Mouse (Mus musculus) adrenal gland, postnatal 36 days (tissue): ENCODE results near the gene Sh3glb2. TPM values are rescaled to one million over a fixed set of nuclear protein-coding genes. Genes with fewer than 3 reads are reported as not detected.

ENCODE experiments used
- DNase-seq, 2 experiments: peaks; one replicate each; pipeline ENCODE4 v3.0.0; 2021; ENCODE audit warnings: mixed read lengths in 1 of 2
- microRNA-seq: library from miRNA; unstranded; fragments of <30 nt; microRNA quantifications from one replicate; pipeline ENCODE4 v1.2.0, GENCODE M21; 2021
- total RNA-seq, 2 experiments: library from RNA; stranded (reverse); gene quantifications; 2 replicates each; pipeline ENCODE4 v1.2.3; 2021

Sh3glb2 gene
- total RNA-seq, 2 experiments from 2014 or later = 68.2 to 69.5 TPM

DNA sequence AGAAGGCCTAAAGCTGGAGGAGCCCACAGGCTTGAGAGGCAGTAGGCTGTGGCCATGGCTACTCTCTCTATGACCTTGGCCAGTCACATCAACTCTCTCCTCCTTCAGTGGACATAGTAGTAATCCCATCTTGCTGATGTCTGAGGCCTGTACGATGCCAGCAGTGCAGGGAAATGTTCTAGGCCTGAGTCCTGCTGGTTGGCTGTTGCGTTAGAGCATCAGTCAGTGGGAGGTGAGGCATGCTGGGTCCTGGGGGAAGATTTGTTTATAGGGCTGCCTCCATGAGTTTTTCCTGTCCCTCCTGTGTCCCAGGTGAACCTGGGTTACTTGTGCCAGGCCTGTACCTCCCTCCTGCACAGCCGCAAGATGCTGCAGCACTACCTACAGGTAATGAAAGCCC lies 17.1 kb downstream of the Sh3glb2 start:
- no peak for DNase-seq

DNA sequence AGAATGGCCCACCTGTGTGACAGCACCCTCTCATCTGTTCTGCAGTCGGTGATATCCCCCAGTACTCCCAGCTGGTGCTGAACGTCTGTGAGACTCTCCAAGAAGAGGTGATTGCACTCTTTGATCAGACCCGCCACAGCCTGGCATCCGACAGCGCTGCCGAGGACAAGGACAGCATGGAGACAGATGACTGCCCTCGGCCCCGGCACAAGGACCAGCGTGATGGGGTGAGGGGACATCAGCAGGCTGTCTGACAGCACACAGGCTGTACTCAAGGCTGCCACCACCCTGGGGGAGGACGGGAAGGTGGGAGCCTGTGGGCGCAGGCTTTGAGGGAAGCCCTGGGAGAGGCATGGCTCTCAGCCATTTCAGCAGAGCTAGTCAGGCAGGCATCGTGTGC lies 22.0 kb downstream of the Sh3glb2 start:
- peak; percentile 83 to 87 for DNase-seq

DNA sequence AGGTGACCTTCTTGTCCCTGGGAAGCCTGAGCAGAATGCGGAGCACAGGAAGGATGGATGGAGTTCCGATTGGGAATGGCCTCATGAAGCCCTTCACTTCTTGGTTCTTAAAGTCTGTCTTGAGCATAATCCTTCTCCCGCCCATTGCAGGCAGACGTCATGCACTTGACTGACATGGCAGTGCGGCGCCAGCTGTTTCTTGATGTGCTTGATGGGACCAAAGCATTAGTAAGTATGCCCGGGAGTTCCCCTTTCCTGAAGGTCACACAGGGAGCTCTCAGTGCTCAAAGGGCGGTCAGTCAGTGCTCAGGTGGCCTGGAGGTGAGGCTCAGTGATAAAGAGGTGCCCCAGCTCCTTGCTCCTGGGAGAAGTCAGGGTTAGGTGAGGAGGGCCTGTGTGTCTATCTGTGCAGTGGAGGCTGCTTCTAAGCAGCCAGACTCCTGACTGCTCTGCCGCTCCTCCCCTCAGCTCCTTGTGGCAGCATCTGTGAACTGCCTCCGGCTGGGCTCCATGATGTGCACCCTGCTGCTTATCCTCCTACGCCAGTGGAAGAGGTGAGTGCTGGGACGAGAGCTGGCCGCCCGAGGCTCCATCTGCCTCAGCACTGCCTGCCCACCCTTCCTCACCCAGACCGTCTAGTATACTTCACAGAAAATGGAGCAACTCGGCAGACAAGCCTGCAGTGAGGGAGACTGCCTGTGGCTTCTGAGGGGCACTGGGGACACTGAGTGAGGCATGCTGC lies 22.8 kb downstream of the Sh3glb2 start:
- DNase-seq = peak in 1 of 2 experiments; percentile 24

DNA sequence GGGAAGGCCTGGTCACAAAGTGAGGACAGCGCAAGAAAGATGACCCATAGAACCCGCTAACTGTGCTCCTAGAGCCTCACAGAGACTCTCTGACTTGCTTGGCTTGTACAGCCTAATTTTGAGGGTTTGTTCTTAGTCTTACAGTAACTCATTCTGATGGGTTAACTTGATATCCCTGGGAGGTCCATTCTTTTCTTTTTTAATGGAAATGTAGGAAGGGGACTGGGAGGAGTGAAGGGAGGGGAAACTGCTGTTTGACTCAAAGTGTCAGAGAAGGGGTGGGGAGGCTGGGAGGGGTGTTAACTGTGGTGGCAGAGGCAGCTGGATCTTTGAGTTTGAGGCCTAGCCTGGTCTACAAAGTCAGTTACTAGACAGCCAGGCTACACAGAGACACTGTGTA lies 23.8 kb downstream of the Sh3glb2 start:
- DNase-seq = no peak

DNA sequence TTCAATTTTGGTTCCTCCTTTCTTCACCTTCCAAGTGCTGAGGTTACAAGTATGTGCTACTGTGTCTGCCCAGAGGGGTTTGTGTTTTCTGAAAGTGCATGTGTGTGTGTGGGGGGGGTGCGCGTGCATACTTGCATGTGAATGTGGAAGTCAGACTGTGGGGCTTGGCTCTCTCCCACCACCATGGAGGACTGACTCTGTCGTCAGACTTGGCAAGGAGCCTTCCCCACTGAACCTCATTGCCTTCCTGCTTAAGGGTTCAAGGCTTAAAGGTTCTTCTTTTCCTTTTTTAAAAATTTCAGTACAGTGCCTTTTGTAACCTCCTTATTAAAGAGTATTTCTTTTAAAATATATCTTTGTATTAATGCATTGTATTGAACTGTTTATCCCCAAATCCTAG lies 30.3 kb downstream of the Sh3glb2 start:
- DNase-seq = peak in 1 of 2 experiments; percentile 57

DNA sequence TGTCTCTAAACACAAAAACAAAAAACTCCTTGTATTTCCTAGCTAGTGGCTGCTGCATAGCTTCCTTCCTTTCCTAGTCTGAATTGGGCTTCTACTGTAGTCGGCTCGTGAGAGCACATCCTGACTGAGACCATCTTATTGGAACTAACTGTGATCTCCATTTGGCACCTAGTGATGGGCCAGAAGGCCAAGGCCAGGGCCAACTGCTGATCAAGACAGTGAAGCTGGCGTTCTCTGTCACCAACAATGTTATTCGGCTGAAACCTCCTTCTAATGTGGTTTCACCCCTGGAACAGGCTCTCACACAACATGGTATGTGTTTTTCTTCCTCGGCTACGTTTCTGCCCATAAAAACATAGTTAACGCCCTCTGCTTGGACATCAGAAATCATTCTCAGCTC lies 31.9 kb downstream of the Sh3glb2 start:
- DNase-seq = peak in 1 of 2 experiments; percentile 58

DNA sequence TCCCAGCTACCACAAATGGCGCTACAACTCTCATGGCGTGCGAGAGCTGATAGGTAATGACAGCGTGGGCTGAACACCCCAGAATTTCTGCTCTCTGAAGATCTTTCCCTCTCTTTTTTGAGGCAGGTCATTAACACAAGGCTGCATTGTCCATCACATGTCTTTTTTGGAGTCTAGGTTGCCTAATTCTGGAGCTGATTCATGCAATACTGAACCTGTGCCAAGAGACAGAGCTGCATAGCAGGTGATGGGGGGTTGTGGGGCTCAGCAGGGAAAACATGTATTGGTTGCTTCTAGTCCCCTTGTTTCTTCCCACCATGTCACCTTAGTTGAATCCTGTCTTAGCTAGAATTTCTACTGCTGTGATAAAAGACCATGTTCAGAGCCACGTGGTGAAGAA lies 33.8 kb downstream of the Sh3glb2 start:
- peak in 1 of 2 experiments; percentile 29 for DNase-seq

DNA sequence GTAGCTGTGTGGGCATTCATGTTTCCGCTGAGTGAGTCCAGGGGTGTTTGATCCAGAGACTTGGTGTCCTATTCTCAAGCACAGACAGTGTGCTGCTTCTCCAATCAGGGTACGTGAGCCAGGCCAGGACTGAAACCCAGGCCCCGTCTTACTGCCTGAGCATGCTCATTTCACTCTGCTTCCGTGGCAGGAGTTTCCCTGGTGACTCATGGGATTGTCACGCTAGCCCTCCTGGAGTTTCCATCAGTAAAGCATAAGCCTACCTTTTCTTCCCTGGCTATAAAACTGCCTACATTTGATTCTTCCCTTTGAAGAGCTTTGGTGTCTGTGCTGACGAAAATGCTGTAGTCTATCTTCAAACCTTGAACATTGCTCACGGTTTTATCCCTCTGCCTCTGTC lies 36.0 kb downstream of the Sh3glb2 start:
- DNase-seq = peak; percentile 46 to 51

DNA sequence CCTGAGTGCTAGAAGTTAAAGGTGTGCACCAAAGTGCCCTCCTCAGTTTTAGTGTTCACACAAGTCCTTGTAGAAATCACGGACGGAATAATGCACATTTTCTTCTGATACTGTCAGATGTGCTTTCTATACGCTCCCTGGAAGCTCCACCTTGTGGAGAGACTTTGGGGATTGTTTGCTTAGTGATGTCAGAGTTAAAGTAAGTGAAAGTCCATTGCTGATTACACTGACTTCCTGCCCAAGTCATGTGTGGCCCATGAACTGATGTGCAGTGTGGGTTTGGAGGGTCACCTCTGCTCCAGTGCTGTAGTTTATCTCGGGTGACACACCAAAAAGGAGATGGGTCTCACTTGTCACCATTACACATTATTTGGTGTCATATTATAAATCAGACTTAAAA lies 39.9 kb downstream of the Sh3glb2 start:
- no peak for DNase-seq

DNA sequence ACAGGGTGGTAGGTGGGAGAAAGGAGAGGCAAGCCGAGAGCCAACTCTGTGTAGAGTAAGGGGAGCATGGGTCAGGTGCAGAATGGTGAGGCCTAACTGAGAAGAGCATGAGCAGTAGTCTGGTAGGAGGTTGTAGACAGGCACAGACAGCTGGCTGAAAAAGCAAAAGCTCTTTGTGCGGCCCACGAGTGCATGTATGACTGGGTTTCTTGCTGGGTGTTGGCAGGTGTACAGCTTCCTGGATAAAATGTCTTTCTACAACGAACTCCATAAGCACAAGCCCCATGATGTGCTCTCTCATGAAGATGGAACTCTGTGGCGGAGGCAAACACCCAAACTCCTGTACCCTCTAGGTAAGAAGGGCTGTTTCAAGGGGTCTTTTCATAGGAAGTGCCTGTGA lies 42.2 kb downstream of the Sh3glb2 start:
- no peak for DNase-seq

DNA sequence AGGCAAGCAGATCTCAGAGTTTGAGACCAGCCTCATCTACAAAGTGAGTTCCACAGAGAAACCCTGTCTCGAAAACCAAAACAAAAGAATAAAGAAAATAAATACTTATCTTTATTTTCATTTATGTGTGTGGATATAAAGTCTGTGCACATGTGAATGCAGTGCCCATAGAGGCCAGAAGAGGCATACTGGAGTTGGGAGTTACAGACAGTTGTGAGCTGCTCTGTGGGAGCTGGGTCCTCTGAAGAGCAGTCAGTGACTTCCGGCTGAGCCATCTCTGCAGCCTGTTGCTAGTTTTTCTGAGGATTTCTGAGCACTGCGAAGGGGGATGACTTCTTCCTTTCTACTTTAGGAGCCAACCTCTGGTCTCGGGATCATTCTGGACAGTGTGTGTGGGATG lies 43.0 kb downstream of the Sh3glb2 start:
- no peak for DNase-seq

DNA sequence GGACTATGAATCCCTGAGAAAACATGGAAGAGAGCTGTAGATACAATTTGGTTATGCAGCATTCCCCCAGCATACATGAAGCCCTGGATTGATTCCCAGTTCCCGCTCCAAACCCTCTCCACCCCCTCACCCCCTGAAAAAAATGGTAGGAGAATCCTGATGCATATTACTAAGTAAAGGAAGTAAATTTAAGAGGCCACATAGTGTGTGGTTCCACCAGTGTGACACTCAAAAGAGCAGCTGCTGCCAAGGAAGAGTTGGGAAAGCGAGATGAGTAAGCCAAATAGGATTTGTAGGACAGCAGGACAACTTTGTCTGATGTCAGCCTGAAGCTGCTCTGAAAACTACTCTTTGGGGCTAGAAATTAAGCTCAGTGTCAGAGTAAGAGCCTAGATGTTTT lies 47.7 kb downstream of the Sh3glb2 start:
- DNase-seq = peak; percentile 47 to 50

DNA sequence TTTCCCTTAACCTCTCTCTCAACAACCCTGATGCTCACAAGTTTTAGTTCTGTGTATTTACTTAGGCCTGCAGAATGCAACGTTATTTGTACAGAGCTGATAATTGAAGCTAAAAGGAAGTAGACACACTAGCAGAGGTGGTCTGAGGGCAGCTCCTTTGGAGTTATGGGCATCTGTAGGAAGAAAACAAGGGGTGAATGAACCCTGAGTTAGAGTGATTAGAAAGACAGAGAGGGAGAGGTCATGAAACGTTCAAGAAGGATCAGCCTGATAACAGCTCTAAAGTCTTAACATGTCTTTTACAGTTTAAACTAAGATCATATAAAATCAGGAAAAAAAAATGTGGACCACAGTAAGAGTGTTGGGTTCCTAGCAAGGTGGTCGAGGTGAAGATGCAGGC lies 49.8 kb downstream of the Sh3glb2 start:
- no peak for DNase-seq

DNA sequence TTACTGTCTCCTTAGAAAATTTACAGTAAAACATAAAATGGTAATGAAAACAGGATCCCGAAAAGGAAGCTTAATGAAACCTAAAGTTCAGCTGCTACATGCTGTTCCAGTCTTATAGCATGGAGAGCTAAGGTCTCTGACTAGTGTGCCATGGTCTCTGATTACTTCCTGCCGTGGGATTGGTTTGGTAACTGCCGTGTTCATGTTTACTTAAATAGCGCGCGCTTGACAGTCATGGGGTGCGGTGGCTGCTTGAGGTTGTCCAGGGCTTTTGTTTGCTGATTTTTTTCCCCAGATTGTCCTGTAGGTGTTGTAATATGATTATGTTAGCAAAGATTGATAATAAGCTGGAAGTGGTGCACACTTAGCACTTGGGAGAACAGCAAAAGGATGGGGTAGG lies 53.0 kb downstream of the Sh3glb2 start:
- DNase-seq = no peak

DNA sequence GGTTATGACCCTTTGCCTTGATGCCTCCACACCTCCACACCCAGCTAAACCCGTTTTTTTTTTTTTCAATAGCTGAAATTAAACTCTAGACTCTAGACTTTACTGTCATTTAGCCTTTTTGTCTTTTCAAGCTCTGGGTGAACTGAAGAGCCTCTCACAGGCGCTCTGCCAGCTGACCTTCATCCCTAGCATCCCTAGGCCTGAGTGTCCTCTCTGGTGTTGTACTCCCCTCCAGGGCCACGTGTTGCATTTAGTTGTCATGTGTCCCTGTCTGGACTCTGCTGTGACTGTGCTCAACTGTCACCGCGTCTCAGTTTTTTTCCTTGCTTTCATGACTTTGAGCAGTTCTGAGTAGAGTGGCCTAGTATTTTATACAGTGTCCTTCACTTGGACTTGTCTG lies 59.2 kb downstream of the Sh3glb2 start:
- peak; percentile 47 to 49 for DNase-seq

DNA sequence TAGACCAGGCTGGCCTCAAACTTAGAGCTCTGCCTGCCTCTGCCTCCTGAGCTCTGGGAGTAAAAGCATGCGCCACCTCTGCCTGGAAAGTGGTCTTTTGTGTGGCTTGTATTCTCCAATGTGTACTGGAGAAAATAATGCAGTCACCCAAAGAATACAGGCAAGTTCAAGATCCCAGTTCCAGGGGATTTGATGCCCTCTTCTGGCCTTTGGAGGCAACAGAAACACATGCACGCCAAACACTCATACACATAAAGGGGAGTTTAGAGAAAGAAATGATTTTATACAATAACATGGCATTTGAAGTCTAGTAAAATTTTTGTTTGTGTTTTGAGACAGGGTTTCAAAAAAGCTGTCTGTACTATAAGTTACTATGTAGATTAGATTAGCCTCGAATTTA lies 59.6 kb downstream of the Sh3glb2 start:
- DNase-seq = peak in 1 of 2 experiments; percentile 23

Small RNAs within 50 kb of the gene (microRNA-seq; reads per million reads assigned to microRNA genes)
- not detected for gene Gm47292

Other genes starting within 250 kb of the Sh3glb2 start
- 10 to 100 TPM; 32.0 to 40.7 TPM for gene Zer1, start 234.8 kb downstream of the Sh3glb2 start, total RNA-seq
- 10 to 100 TPM; 49.3 to 56.3 TPM for gene Tbc1d13, start 225.6 kb downstream of the Sh3glb2 start, total RNA-seq
- 10 to 100 TPM; 33.0 to 44.2 TPM for gene Endog, start 187.8 kb downstream of the Sh3glb2 start, total RNA-seq
- 10 to 100 TPM; 22.4 to 26.0 TPM for gene Spout1, start 180.9 kb downstream of the Sh3glb2 start, total RNA-seq
- gene Kyat1, start 153.5 kb downstream of the Sh3glb2 start, total RNA-seq = 10 to 100 TPM; 20.7 to 28.2 TPM
- gene Lrrc8a, start 121.6 kb downstream of the Sh3glb2 start, total RNA-seq = 10 to 100 TPM; 57.6 to 75.2 TPM
- 1 to 10 TPM; 1.3 to 2.1 TPM for gene Gm28035, start 118.8 kb downstream of the Sh3glb2 start, total RNA-seq
- 10 to 100 TPM; 15.3 to 19.5 TPM for gene Phyhd1, start 93.1 kb downstream of the Sh3glb2 start, total RNA-seq
- gene Gm28038, start 78.3 kb downstream of the Sh3glb2 start, total RNA-seq = not detected
- 10 to 100 TPM; 42.8 to 51.3 TPM for gene Dolk, start 73.0 kb downstream of the Sh3glb2 start, total RNA-seq
- 10 to 100 TPM; 33.9 to 35.9 TPM for gene Nup188, start 72.9 kb downstream of the Sh3glb2 start, total RNA-seq
- gene Miga2, start 4.9 kb upstream of the Sh3glb2 start, total RNA-seq = 10 to 100 TPM; 72.9 to 89.7 TPM
- gene Dolpp1, start 32.9 kb upstream of the Sh3glb2 start, total RNA-seq = 10 to 100 TPM; 18.2 to 18.7 TPM
- gene Crat, start 56.5 kb upstream of the Sh3glb2 start, total RNA-seq = 100 to 1,000 TPM; 124 to 168 TPM
- gene Ptpa, start 56.7 kb upstream of the Sh3glb2 start, total RNA-seq = 100 to 1,000 TPM; 123 to 143 TPM
- 1 to 10 TPM; 3.3 to 4.5 TPM for gene Ier5l, start 114.9 kb upstream of the Sh3glb2 start, total RNA-seq
- gene Cstad, start 235.7 kb upstream of the Sh3glb2 start, total RNA-seq = 1 to 10 TPM in 1 of 2 experiments, under 1 TPM in 1; 0.40 to 2.1 TPM